Mouse (Mus musculus) B cell, adult 2 months (primary cell): ENCODE data around the gene Homer3.

ENCODE experiments used
- DNase-seq, 2 experiments: peaks; one replicate each; pipeline ENCODE4 v3.0.0; 2022

Homer3 gene

DNA sequence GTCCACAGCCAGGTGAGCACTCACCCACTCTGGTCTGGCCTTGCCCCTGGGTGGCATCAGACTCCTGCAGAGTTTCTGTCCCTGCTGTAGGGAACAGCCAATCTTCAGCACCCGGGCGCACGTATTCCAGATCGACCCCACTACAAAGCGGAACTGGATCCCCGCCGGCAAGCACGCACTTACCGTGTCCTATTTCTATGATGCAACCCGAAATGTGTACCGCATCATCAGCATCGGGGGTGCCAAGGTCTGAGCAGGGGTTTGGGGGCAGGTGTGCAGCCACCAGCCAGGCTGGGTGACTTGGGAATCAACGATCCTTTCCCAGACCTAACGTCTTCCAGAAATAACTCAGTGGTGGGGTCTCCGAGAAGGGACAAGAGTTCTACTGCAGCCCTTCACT is 2.7 kb downstream of the Homer3 start:
- DNase-seq = no peak

DNA sequence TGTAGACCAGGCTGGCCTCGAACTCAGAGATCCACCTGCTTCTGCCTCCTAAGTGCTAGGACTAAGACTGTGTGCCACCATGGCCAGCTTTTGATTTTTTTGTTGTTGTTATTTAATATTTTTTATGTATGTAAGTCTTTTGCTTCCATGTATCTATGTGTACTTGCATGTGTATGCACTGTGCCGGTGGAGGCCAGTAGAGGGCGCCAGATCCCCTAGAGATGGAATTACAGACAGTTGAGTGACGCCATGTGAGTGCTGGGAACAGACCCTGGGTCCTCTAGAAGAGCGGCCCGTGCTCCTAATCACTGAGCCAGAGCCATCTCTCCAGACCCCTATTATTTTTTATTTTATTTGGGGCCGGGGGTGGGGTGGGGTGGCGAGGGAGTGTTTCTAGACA is 4.1 kb downstream of the Homer3 start:
- peak; percentile 66 to 73 for DNase-seq

DNA sequence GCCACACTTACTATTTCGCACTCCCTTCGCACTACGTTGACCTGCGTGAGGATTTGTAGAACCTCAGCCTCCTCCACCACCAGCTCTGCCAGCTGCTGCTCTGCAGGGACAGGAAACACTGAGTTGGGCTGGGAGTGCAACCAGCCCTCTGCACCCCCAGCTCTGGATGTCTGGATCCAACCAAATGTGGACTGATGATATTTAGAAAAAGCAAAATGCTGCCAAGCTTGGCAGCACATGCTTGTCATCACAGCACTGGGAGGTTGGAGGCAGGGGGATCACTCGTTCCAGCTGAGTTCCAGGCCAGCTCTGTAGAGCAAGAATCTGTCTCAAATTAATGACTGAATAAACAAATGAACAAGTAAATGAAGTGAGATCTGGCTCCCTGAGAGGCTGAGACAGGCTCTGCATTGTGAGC is 11.4 kb downstream of the Homer3 start:
- no peak for DNase-seq

DNA sequence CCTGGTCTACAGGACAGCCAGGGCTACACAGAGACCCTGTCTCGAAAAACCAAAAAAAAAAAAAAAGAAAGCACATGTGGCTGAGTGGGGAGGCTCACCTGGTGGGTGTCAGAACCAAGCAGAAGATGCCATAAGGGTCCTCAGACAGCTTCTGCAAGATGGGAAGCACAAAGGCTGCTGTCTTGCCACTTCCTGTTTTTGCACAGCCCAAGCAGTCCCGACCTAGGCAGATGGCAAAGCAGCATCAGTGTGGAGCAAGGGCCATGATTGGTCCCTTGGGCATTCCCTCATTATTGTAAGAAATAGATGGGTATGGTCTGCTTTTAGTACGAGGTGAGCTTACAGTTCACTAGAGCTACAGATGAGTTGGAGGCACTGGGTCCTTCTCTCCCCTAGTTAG is 18.3 kb downstream of the Homer3 start:
- no peak for DNase-seq

- DNase-seq = peak; percentile 95
Observed at GRCm38 (mm10) chr8:70302358-70302890, 19.8 kb downstream of the Homer3 start, which contains the start of the genes Ddx49 and Cope. Gene Ddx49, minus strand, starts transcription at chr8:70302489. Gene Cope, plus strand, starts transcription at chr8:70302518.

DNA sequence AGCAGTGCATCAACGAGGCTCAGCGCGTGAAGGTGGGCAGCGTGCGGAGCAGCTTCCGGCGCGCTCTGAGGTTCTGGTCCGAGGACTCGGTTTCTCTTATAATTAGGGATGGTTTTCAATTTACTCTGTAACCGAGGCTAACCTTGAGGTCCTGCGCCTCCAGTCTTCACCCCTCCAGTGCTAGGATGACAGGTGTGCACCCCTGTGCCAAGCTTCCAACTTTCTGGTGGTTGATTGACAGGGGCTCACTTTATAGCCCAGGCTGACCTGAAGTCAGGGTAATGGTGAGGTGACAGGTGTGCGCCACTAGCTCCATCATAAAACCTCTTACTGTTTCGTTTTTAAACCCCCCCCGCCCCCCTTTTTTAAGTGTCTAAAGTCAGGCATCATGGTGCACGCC is 20.3 kb downstream of the Homer3 start:
- DNase-seq = no peak

GRCm38 (mm10) chr8:70309311-70309710 is 26.7 kb downstream of the Homer3 start:
- DNase-seq = peak; percentile 63 to 65

DNA sequence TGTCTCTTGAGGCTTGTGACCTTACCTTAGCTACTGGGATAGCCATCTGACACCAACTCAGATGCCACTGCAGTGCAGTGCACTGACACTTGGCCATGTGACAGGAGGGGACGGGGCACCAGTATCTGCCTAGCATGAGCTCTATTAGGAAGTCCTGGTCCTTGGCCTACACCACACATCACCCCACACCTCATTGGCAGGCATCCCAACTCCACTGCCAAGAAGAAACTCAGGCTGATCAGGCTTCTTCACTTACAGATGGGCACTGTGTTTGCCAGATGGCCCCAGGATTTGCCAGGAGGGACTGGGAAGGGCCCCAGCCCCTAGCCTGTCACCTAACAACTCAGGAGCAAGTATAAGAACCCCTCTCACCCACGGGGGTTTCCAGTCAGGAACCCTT is 30.8 kb downstream of the Homer3 start:
- no peak for DNase-seq

GRCm38 (mm10) chr8:70315624-70316510 is 33.2 kb downstream of the Homer3 start, which contains the start of gene Cers1:
Gene Cers1, plus strand, starts transcription at chr8:70315775.
- DNase-seq = peak; percentile 24 to 33

DNA sequence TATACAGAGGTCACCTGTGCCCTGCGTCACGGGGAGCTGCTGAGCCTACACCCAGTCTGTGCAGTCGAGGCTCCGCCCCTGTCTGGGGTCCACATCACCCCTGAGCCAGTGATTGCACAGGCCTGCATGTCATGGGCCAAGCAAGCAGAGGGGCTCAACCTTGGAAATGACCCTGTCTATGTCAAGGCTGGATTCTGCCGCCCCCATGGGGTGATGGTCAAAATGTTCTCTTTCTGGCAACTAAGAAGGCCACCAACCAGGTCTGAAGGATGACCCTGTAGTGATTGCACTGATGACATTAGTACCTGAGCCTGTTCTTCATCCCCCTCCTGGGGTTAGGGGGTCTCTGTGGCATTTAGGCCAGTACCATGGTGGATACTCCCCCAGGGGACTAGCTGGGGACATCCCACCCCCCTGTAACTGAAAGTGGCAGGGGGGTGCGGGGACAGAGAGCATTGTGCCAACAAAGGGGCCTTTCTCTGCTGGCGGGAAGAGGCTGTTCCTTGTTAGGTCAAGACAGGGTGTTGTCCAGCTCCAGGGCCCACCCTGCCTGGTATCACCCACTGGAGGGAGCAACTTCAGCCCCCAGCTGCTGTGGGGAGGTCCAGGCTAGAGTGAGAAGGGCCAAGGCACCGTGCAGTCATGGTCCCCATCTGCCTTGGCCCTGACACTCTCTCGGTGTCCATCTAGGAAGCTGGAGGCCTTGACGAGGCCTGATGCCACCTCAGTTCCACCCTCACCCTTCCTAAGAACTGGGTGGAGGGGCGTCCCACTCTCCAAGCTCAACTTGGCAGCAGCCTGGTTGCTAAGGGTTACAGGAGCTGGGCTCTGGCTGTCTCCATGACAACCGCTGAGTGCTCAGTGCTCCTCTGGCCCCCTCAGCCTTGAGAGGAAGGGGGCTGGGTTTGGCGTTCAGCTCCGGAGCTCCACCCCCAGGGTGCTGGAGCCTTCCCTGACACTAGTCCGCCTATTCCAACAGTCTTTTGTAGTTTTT is 34.2 kb downstream of the Homer3 start:
- no peak for DNase-seq

- DNase-seq = no peak
Observed at GRCm38 (mm10) chr8:70317872-70318271, 35.2 kb downstream of the Homer3 start.

- no peak for DNase-seq
Observed at GRCm38 (mm10) chr8:70323716-70324115, 41.1 kb downstream of the Homer3 start.

GRCm38 (mm10) chr8:70327512-70327911 is 44.9 kb downstream of the Homer3 start:
- no peak for DNase-seq

- DNase-seq = no peak
Observed at GRCm38 (mm10) chr8:70329124-70329834, 46.7 kb downstream of the Homer3 start, which contains the start of gene Gdf1. Gene Gdf1, plus strand, starts transcription at chr8:70329817.

- DNase-seq = no peak
Observed at GRCm38 (mm10) chr8:70329835-70330740, 47.5 kb downstream of the Homer3 start.

- DNase-seq = no peak
Observed at GRCm38 (mm10) chr8:70330741-70331364, 48.2 kb downstream of the Homer3 start.

- DNase-seq = no peak
Observed at GRCm38 (mm10) chr8:70331526-70331925, 48.9 kb downstream of the Homer3 start.

- DNase-seq = no peak
Observed at GRCm38 (mm10) chr8:70332070-70332877, 49.6 kb downstream of the Homer3 start.

DNA sequence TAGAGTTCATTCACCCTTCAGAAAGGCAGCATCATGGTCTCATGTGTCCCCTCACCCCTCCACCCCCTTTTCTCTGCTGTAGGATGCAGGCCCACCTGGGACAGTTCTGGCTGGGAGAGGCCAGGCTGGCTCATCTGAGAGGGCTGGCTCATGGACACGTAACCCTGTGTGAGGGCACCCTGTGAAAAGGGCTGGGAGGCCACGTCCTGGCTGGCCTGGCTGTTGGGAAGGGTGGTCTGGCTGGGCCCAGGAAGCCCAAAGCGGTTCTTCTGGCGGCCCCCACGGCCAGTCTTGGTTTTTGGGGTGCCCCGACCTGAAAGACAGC is 50.2 kb downstream of the Homer3 start:
- no peak for DNase-seq

- DNase-seq = no peak
Observed at GRCm38 (mm10) chr8:70338931-70339330, 56.3 kb downstream of the Homer3 start.
